Mouse (Mus musculus): ENCODE data around the gene Calr4.

The Calr4 gene

DNA sequence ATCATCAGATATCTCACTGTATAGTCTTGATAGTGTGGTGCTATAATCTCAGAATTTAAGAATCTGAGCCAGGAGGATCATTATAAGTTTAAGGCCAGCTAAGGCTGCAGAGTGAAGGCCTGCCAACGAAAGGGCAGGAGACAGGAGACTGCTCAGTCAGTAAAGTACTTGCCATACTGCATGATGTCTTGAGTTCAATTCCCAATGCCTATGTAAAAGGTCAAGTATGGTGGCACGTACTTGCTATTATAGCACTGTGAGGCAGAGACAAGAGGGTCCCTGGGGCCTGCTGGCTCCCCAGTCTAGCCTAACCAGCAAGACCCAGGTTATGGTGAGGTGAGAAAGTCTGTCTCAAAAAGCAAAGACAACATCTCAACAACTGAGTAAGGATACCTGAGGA is at the start of gene Calr4:
Gene Calr4, plus strand, starts transcription at position 301 of the 400 bp plus-strand sequence.
- no peak for DNase-seq (ENCODE audit: low spot score)

DNA sequence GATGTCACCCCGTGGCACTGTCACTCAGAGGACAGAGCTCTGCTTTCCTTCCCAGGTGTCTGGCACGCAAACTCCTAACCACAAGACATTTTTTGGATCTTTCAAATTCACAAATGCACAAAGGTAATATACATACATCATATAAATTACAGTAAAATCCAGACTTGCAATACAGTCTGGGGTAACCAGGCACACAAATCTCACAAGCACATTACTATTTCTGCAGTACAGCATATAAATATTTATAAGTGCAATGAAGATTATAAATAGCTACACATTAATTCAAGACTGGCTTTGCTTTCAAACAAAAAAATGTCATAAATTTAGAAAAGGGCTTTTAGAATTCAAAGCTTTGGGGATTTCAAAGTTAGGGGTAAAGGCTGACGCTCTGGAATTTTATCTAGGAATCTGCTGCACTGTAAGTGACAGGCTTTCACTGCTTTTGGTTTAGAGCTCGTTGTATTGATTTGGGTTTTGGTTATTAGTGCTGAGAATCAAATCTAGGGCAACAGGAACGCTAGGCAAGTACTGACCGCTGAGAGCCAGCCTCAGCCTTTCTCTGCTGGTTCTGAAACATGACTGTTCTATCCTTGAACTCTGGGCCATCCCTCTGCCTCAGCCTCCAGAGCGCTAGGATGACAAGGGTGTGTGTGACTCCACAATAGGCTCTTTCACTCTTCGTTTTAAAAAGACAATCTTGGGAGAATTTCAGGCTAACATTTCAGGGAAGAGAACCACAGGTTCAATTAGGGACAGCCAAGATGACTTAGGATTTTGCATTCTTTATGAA is 48.5 kb upstream of the Calr4 start:
- no peak for DNase-seq (ENCODE audit: low spot score)

- no peak for DNase-seq (ENCODE audit: low spot score)
Measured at GRCm38 (mm10) chr4:109191598-109191997, 42.7 kb upstream of the Calr4 start.

DNA sequence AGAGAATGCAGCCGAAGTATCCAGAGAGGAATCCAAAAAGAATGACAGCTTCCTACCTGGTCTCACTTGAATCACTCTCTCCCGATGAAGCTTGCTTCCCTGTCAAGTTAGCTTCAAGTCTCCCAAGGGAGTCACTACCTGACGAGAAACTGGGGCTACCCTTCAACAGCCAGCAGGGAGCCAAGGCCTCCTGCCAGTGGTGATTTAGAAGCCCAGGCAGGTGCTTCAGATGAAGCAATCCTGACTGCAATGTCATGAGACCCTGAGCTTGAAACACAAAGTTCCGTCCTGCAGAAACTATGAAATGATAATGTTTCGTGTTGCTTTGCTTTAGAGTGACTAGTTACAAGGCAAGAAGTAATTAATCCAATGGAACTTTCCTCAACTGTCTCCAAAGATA is 40.4 kb upstream of the Calr4 start:
- no peak for DNase-seq (ENCODE audit: low spot score)

GRCm38 (mm10) chr4:109195900-109196629 is 38.2 kb upstream of the Calr4 start:
- DNase-seq (ENCODE audit: low spot score): no peak

DNA sequence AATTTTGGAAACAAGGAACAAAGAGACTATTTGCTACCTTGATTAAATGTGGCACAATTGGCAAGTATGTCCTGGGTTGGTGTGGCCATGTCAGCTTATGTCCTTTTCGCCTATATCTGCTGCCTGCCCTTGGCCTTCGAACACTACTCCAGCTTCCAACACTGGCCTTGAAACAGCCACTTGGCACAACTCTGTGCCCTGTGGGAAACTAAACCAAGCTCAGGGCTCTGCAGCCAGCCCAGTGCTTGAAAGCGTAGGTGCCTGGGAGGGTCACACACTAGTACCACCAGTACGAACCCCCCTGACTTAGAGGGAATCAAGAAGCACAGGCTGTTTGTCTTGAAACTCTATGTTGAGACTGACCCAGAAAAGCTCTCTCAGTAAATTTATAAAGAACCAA is 35.2 kb upstream of the Calr4 start:
- DNase-seq (ENCODE audit: low spot score): no peak

DNA sequence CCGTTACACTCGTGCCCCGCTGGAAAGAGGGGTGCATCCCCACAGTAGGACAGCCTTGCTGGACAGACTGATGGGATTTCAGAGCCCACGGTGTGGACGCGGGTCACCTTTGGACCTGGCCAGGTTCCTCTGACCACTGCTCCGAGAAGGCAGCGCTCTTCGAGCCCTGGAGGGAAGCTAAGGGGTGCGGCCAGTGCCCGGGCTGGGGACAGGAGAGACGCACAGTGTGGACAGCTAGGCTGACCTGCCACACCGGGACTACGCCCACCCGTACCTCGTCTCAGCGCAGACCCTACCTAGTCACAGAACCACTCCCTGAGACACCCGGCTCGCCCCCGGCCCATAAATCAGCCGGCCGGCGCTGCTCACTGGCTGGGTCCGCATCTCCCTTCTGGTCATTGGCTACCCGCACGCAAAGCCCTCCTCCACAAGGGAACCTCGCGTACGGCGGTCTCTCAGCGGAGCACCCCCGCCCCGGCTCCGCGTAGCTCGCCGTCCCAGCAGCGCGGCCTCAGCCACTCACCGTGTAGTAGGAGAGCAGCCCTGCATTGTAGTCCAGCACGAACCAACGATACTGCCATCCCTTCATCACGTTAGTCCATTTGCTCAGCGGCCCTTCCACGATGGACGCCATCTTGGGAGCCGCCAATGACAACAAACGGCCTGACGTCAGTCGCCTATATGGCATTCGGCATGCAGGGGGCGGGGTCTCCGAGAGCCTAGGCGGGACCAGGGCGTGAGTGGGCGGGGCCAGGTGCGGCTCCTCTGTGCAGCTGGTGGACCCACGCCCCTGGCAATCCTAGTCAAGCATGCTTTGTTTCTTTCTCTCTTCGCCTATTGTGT is 32.5 kb upstream of the Calr4 start, which contains the start of gene Osbpl9:
Gene Osbpl9, minus strand, starts transcription at position 691 of the 843 bp plus-strand sequence.
- DNase-seq (ENCODE audit: low spot score): peak; percentile 100

DNA sequence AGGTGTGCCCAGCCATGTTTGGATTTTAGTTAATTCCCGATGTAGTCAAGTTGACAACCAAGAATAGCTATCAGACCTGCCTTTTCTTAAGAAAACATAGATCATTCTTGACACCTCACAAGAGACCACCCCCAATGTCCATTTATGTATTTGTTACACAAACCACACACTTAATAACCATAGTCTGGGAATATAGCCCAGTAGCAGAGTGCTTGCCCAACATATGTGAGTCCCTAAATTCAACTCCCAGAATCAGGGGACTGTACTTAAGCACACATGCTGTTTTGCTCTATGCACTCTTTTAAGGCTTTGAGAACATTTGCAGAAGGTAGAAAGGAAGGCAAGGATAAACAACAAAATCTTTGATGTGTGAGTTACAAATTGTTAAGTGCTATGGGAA is 30.4 kb upstream of the Calr4 start:
- DNase-seq (ENCODE audit: low spot score): no peak

DNA sequence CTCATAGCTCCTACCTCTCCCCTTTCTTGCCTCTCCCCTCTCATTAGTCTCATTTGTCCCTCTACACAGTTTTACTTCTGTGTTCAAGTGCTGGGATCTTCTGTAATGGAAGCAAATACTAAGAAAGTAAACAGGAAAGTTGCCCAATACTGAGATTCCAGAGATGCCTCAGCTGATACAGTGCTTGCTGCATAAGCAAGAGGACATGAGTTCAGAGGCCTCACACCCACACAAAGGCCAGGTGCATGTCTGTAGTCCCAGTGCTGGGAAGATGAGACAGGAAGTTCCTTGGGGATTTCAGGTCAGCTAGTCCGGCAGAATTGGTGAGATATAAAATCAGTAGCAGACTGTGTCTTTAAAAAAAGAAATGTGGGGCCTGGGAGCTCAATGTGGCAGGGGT is 29.9 kb upstream of the Calr4 start:
- DNase-seq (ENCODE audit: low spot score): no peak

DNA sequence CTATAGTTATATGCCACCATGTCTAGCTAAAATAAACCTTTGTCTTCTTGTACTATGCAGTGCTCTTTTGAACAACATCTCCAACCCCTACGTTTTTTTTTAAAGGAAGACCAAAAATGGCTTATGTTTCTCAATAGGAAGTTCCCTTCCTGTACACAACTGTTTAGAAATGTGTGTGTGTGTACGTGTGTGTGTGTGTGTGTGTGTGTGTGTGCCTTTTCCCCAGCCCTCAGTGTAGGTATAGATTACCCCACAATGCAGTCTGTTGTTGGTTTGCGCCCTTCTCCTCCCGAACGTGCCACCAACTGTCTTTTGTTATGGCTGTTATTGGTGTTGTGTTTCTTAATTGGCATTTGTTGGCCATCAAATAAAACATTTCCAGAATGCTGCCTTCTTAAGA is 26.8 kb upstream of the Calr4 start:
- no peak for DNase-seq (ENCODE audit: low spot score)

- no peak for DNase-seq (ENCODE audit: low spot score)
Measured at GRCm38 (mm10) chr4:109210253-109210652, 24.0 kb upstream of the Calr4 start.

GRCm38 (mm10) chr4:109210881-109211280 is 23.4 kb upstream of the Calr4 start:
- DNase-seq (ENCODE audit: low spot score): no peak

DNA sequence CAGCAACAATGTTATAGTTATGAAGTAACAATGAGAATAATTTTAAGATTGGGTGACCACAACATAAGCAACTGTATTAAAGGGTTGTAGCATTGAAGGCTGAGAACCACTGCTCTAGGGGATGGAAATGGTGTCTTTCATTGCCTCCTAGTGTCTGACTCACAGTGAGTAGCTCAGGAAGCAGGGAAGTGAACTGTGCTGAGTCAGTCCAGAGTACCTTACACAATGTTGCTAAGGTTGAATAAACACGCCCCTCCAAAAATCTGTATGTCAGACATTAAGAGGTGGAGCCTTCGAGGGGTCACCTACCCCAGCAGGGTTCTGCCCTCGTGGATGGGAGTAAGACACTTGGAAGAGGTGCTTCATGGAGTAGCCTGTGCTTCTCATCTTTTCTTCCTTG is 20.3 kb upstream of the Calr4 start:
- DNase-seq (ENCODE audit: low spot score): no peak

DNA sequence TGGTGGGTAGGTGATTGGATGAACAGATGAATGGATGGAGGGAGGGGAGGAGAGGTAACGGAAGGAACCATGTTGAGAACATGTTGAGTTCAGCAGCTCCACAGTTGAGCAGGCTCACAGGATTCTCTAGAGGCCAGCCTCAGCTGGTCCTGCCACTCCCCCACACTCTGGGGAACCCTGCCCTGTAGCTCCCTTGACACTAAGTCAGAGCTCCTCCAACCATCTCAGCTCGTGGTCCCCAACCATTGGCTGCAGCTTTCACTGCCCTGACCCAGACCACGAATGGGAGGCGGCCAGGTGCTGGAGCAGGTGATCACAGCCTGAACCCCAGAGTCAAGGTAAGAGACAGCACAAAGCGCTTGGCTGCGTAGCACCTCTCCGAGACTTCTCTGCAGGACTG is 16.3 kb upstream of the Calr4 start:
- no peak for DNase-seq (ENCODE audit: low spot score)

DNA sequence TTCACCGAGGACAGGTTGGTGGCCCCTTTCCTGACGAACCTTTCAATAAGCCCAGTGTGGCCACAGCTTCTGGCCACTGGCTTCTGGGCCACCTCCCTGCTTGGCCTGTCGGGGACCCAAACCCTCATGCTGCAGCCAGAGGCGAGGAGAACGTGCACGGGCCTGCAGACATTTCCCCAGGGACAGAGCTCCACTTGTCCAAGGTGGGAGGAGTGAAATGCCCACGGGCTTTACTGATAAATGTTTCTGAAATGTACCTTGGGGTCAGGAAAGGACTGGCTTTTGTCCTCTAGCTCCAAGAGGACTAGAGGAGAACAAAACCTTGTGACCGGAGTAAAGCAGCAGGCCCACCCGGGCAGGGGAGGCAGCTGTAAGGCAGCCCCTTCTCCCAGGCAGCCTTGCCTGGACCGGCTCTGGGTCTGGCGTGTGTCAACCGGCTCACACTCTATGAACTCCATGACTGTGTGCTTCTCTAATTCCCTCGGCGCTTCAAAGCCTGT is 13.8 kb upstream of the Calr4 start:
- DNase-seq (ENCODE audit: low spot score): peak; percentile 57

DNA sequence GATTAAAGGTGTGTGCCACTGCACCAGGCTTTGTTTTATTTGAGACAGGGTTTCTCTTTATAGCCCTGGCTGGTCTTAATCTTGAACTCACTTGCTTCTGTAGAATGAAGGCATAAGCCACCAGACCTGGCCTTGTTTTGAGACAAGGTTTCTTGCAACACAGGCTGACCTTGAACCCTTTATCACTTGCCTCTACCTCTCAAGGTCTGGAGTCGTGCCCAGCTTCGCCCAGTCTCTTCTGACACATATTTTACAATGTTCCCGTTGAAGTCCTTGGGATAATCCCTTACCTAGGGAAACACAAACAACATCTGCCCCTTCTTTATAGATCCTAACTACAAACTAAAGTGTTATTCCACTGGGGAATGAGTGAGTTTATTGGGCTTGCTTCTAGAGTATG is 12.3 kb upstream of the Calr4 start:
- peak; percentile 82 for DNase-seq (ENCODE audit: low spot score)

DNA sequence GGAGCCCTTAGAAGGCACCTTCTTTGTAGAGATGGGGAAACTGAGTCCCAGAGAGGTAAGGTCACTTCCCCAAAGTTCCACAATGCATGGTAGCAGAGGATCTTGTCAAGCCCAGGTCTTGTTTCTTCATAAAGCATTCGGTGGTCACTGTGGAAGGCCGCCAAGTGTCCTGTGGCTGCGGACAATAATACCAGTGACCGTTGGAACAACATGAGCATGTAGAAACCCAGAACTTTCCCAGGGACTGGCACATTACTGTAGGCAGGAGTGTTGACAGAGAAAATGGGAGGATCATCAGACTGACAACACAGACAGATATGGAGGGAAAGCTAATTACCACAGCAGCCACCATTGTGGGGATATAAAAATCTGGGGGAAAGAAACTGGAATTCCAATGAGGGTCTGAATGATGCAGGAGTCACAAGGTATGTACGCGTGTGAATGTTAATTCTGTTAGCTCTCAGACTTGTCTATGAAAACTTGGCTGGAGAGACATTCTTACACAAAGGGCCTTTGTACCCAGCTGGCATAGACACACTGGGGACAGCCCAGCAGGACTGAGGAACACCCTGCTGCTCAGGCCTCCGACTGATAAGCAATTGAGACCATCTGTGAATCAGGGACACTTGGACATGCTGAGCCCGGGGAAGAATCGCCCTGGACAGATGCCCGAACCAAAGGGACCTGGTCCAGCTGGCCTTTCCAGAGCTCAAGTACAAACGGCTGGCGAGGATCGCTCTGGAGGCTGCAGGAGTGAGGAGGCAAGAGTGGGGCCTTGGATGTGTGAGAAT is 9.3 kb upstream of the Calr4 start:
- DNase-seq (ENCODE audit: low spot score): peak; percentile 93

GRCm38 (mm10) chr4:109225606-109226005 is 8.7 kb upstream of the Calr4 start:
- no peak for DNase-seq (ENCODE audit: low spot score)

GRCm38 (mm10) chr4:109226071-109226470 is 8.2 kb upstream of the Calr4 start:
- no peak for DNase-seq (ENCODE audit: low spot score)

GRCm38 (mm10) chr4:109229766-109230279 is 4.5 kb upstream of the Calr4 start:
- no peak for DNase-seq (ENCODE audit: low spot score)

- DNase-seq (ENCODE audit: low spot score): no peak
Measured at GRCm38 (mm10) chr4:109234806-109235350, 593 bp downstream of the Calr4 start.
